Mouse (Mus musculus) neural tube, embryonic 11.5 days (tissue): ENCODE results near the gene Pecam1. TPM values are rescaled to one million over a fixed set of nuclear protein-coding genes. Genes with fewer than 3 reads are reported as not detected.
"Not testable (repeated sequence)": the region's sequence is repeated elsewhere in the genome, so short reads cannot be mapped to it uniquely, and the experiment has no call there.

Experiments
- ATAC-seq: fragments of 200-750 bp; cut with Nextera tagmentation; 2 replicates; pipeline ENCODE4 v1.8.0; 2017; ENCODE audit warnings: moderate number of reproducible peaks, mild to moderate bottlenecking, moderate TSS enrichment, moderate library complexity; ENCODE audit not compliant: insufficient read depth, low FRiP score, low TSS enrichment
- DNase-seq: peaks from one replicate; pipeline ENCODE4 v3.0.0-alpha.2; 2015; ENCODE audit warnings: low spot score
- H3K27ac ChIP-seq: fragments of 300-500 bp; sonication (generic); 2 replicates; pipeline ENCODE4 v1.5.1; 2014; ENCODE audit warnings: low read depth, mild to moderate bottlenecking, low read length
- H3K27me3 ChIP-seq: fragments of 300-500 bp; sonication (generic); 2 replicates; pipeline ENCODE4 v1.6.1; 2014; ENCODE audit warnings: mild to moderate bottlenecking, low read length, mixed read lengths; ENCODE audit not compliant: control insufficient read depth, insufficient read depth
- H3K36me3 ChIP-seq: fragments of 300-500 bp; sonication (generic); 2 replicates; pipeline ENCODE4 v1.6.1; 2014; ENCODE audit warnings: mild to moderate bottlenecking, low read length, moderate library complexity, mixed read lengths; ENCODE audit not compliant: control insufficient read depth, insufficient read depth
- H3K4me1 ChIP-seq: fragments of 300-500 bp; sonication (generic); 2 replicates; pipeline ENCODE4 v1.6.1; 2014; ENCODE audit warnings: low read length, mixed read lengths; ENCODE audit not compliant: control insufficient read depth, insufficient read depth
- H3K4me2 ChIP-seq: fragments of 300-500 bp; sonication (generic); 2 replicates; pipeline ENCODE4 v1.6.1; 2014; ENCODE audit warnings: low read depth, mild to moderate bottlenecking, moderate library complexity
- H3K4me3 ChIP-seq: fragments of 300-500 bp; sonication (generic); 2 replicates; pipeline ENCODE4 v1.5.1; 2014; ENCODE audit warnings: low read depth, low read length
- H3K9ac ChIP-seq: fragments of 300-500 bp; sonication (generic); 2 replicates; pipeline ENCODE4 v1.6.1; 2014; ENCODE audit warnings: mild to moderate bottlenecking, low read length
- H3K9me3 ChIP-seq: fragments of 300-500 bp; sonication (generic); 2 replicates; pipeline ENCODE4 v1.6.1; 2016; ENCODE audit warnings: low read length; ENCODE audit not compliant: control insufficient read depth
- WGBS: fragments of 180-500 bp; shearing (Covaris S2); extraction: QIAGEN DNeasy Blood & Tissue Kit; methylation state at CpG from one replicate; pipeline ENCODE4 v1.1.7; 2014; 5-methylcytosine and 5-hydroxymethylcytosine counted together
- polyA plus RNA-seq: library from polyadenylated mRNA; unstranded; fragments of >200 nt; fragmentation: Nextera tagmentation; extraction: Ambion mirVana; gene quantifications from 2 replicates; pipeline ENCODE4 v1.2.1, GENCODE M21; 2014

Pecam1 gene
- polyA plus RNA-seq, 1 experiment from 2014 or later: 24.9 TPM

DNA sequence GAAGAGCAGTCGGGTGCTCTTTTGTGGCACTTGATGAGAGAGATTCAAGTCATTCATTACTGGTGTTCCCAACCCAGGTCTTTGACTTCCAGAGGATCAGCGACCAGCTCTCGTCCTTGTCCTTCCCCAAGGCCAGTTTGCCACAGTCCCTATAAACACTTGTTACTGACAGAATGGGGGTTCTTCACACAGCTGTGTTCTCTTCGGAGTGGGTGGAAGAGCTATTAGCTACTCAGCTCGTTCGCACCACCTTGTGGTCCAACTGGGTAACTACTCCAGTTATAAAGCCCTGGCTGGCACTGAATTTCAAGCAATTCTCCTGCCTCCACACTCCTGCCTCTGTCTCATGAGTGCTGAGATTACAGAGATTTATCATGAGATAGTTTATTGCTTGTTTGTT, 122.7 kb downstream of the Pecam1 start:
- no peak overlapping the region for H3K27ac ChIP-seq
- no peaks in the 10 kb centered on the region for H3K36me3 ChIP-seq
- no peaks in the 10 kb centered on the region for H3K27me3 ChIP-seq
- H3K9ac ChIP-seq: no peak overlapping the region
- DNase-seq: peak; percentile 72
- H3K9me3 ChIP-seq: no peaks in the 10 kb centered on the region
- no peak overlapping the region for H3K4me3 ChIP-seq
- WGBS: 27% methylated on average over 6 of the region's 6 CpGs
- no peaks in the 10 kb centered on the region for H3K4me1 ChIP-seq
- H3K4me2 ChIP-seq: no peak overlapping the region
- ATAC-seq: no peak

DNA sequence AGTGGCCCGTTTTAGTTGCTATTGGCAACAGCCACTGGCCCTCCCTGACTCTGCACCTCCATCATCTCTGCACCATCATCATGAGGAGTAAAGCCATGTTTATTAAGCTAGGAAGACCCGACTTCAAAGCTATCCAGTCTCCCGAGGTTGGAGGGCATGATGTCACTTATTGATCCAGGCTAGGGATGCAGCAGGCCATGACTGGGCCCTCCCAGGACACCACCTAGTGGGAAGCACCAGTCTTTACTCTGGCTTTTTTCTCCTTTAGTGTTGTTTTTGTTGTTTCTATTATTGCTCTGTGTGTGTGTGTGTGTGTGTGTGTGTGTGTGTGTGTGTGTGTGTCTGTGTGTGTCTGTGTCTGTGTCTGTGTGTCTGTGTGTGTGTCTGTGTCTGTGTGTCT, 124.9 kb downstream of the Pecam1 start:
- H3K9me3 ChIP-seq: no peaks in the 10 kb centered on the region
- no peak overlapping the region for H3K4me2 ChIP-seq
- WGBS: 54% methylated on average over 3 of the region's 3 CpGs
- DNase-seq (no peak), ATAC-seq (no peak)
- H3K4me1 ChIP-seq: no peaks in the 10 kb centered on the region
- H3K9ac ChIP-seq: no peak overlapping the region
- no peaks in the 10 kb centered on the region for H3K27me3 ChIP-seq
- no peaks in the 10 kb centered on the region for H3K36me3 ChIP-seq
- H3K27ac ChIP-seq: no peak overlapping the region
- H3K4me3 ChIP-seq: no peak overlapping the region

DNA sequence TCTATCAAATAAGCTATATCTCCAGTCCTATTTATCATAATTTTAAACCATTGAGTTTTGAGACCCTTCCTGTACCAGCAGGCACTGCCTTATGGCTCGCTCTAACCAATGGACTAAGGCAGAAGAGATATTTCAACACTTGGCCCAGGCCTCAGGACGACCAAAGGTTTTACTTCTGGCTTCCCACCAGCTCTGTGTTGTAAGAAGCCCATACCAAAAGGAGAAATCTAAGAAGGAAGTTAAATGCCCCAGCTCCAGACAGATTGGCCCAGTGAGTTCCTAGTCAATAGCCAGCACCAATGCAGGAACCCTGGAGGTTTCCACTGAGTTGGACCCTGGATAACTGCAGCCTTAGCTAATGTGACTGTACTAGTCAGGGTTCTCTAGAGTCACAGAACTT, 126.8 kb downstream of the Pecam1 start:
- no peaks in the 10 kb centered on the region for H3K27me3 ChIP-seq
- H3K4me3 ChIP-seq: no peak overlapping the region
- no peak overlapping the region for H3K4me2 ChIP-seq
- H3K36me3 ChIP-seq: no peaks in the 10 kb centered on the region
- H3K27ac ChIP-seq: no peak overlapping the region
- DNase-seq (no peak), ATAC-seq (no peak)
- H3K9me3 ChIP-seq: no peaks in the 10 kb centered on the region
- H3K9ac ChIP-seq: no peak overlapping the region
- H3K4me1 ChIP-seq: no peaks in the 10 kb centered on the region
- WGBS: 86% methylated on average over 2 of the region's 2 CpGs

DNA sequence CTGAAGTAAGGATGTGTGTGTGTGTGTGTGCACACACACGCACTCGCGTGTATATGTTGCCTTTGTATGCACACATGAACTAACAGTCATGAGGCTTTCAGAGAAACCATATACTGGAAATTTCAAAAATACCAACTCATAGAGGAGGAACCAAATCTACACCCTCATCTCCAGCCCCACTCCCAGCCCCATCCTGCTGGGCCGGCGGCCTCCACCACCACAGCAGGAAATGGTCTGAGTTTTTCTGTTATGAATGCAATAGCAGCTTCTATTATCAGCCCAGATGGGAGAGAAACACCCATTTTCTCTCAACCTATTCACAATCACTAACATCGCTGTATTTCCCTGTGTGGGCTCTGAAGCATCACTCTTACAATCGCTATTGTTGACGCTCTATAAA, 128.4 kb downstream of the Pecam1 start:
- 90% methylated on average over 8 of the region's 8 CpGs for WGBS
- Histone ChIP-seq H3K9ac (no peak overlapping the region), H3K4me2 (no peak overlapping the region), H3K27ac (no peak overlapping the region), H3K27me3 (no peaks in the 10 kb centered on the region), H3K4me1 (no peaks in the 10 kb centered on the region), H3K9me3 (no peaks in the 10 kb centered on the region), H3K36me3 (no peaks in the 10 kb centered on the region), H3K4me3 (no peak overlapping the region)
- no peak for DNase-seq
- no peak for ATAC-seq

DNA sequence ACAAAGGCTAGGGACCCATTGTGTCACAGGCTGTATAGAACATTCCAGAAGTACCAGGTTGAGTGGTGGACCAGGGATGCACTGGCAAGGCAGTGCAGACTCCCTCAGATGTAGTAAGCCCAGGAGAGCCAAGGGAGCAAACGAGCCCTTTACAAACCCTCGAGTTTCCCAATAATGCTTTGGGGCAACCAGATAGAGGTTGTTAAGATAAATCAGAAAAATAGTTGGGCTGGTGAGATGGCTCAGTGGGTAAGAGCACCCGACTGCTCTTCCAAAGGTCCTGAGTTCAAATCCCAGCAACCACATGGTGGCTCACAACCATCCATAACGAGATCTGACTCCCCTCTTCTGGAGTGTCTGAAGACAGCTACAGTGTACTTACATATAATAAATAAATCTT, 131.7 kb downstream of the Pecam1 start:
- ATAC-seq, H3K9me3 ChIP-seq, H3K4me2 ChIP-seq, DNase-seq, H3K27ac ChIP-seq, H3K27me3 ChIP-seq, H3K36me3 ChIP-seq, H3K4me3 ChIP-seq, H3K4me1 ChIP-seq, H3K9ac ChIP-seq: not testable (repeated sequence)
- 82% methylated on average over 3 of the region's 4 CpGs for WGBS

DNA sequence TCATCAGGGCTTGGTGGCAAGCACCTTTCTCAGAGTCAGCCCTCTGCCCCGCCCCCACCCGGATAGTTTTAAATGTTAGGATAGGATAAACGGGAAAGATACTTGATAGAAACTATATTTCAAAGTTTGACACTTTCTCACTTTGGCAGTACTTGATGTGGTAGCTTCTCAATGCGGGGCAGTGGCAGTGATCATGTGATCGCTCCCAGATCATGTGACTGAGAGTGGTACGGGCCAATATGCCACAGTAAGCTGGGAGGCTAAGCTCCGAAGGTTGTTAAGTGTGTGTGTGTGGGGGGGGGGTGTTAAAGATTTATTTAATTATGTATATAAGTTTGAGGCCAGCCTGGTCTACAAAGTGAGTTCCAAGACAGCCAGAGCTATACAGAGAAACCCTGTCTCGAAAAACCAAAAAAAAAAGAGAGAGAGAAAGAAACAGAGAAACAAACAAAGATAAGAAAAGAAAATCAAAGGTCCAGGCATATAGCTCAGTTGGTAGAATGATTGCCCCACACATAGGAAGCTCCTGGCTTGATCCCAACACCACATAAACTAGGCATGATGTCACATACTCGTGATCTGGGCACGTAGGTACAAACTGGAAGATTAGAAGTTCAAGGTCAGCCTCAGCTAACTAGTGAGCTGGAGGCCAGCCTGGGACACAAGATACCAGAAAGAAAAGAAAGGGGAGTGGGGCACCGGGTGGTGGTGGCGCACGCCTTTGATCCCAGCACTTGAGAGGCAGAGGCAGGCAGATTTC, 132.4 kb downstream of the Pecam1 start:
- ATAC-seq: no peak
- Histone ChIP-seq H3K9ac (no peak overlapping the region), H3K9me3 (no peaks in the 10 kb centered on the region), H3K4me2 (no peak overlapping the region), H3K4me3 (no peak overlapping the region), H3K36me3 (no peaks in the 10 kb centered on the region), H3K4me1 (no peaks in the 10 kb centered on the region), H3K27ac (no peak overlapping the region), H3K27me3 (no peaks in the 10 kb centered on the region)
- DNase-seq: no peak
- WGBS: 85% methylated on average over 13 of the region's 13 CpGs

DNA sequence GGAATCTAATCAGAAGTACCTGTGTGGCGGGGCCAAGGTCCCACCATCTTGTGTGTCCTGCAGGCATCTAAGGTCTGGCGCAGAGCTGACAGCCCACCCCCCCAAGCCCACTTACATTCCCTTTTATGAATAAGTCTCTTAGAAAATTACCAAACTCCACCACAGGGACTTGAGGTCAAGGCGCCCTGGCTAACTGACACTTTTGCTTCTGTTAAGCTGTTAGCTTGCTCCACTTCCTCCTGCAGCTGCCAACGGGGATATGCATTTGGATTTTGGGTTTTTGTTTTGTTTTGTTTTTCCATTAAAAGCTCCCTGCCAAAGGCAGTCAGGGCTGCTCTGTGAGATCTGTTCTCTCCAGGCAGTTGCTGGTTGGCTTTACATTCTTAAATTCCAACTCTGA, 134.9 kb downstream of the Pecam1 start:
- H3K27ac ChIP-seq: no peak overlapping the region

DNA sequence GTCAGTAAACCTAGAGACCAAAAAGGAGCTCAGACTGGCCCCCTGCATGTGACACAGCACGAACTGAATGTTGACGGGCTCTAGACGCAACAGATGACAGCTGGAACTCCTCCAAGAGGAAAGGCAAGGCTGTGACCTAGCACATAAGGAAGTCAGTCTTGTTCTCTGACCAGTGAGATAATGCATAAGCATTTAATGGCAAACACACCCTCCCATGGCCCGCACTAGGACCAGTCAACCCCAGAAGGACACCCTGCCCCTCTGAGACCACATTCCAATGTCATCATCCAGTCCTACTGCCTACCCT, 136.1 kb downstream of the Pecam1 start:
- no peak overlapping the region for H3K4me2 ChIP-seq
- H3K36me3 ChIP-seq: no peaks in the 10 kb centered on the region
- H3K9ac ChIP-seq: no peak overlapping the region
- no peaks in the 10 kb centered on the region for H3K27me3 ChIP-seq
- no peaks in the 10 kb centered on the region for H3K9me3 ChIP-seq
- DNase-seq (no peak), ATAC-seq (no peak)
- no peak overlapping the region for H3K27ac ChIP-seq
- 83% methylated on average over 4 of the region's 4 CpGs for WGBS
- H3K4me3 ChIP-seq: no peak overlapping the region
- H3K4me1 ChIP-seq: peaks cover 2% of the 10 kb centered on the region; the same call in 1 of the 2 replicates

More for the DNA sequence above, 134.9 kb downstream of the Pecam1 start:
- no peak for DNase-seq
- H3K9me3 ChIP-seq: no peaks in the 10 kb centered on the region
- H3K9ac ChIP-seq: no peak overlapping the region
- H3K4me3 ChIP-seq: no peak overlapping the region
- no peaks in the 10 kb centered on the region for H3K36me3 ChIP-seq
- no peak overlapping the region for H3K4me2 ChIP-seq
- peaks cover 2% of the 10 kb centered on the region; the same call in 1 of the 2 replicates for H3K4me1 ChIP-seq
- no peaks in the 10 kb centered on the region for H3K27me3 ChIP-seq
- WGBS: 80% methylated on average over 4 of the region's 4 CpGs
- no peak for ATAC-seq

DNA sequence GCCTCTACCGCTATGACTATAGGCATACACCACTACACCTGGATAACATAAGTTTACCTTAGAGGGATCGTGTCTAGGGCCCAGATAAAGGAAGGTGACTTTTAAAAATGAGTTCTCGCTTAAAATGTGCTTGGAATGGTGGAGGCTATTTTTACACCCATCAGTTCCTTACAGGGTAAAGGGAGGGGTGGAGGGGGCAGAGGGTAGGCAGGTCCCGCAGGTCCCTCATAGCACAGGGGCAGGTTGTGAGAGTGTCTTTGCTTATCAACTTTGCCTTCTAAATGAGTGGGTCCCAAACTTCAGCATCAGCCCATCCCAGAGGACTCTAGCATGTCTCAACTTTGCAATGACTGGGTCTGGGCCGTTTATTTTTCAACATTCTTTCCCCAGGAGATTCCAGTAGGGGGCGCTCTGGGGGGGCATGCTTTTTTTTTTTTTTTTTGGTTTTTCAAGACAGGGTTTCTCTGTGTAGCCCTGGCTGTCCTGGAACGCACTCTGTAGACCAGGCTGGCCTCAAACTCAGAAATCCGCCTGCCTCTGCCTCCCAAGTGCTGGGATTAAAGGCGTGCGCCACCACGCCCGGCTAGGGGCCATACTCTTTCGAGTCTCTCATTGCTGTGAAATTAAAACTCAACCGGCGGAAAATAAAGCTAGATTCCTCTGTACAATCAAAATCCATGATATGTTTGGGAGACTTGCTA, 136.6 kb downstream of the Pecam1 start:
- H3K36me3 ChIP-seq: no peaks in the 10 kb centered on the region

More for the DNA sequence above, 136.6 kb downstream of the Pecam1 start:
- DNase-seq (no peak), ATAC-seq (no peak)
- Histone ChIP-seq H3K27ac (no peak overlapping the region), H3K4me3 (peak overlapping the region; percentile 97), H3K9ac (no peak overlapping the region), H3K9me3 (no peaks in the 10 kb centered on the region), H3K27me3 (no peaks in the 10 kb centered on the region), H3K4me2 (peak overlapping the region; percentile 57), H3K4me1 (peaks cover 2% of the 10 kb centered on the region; the same call in 1 of the 2 replicates)
- 58% methylated on average over 15 of the region's 15 CpGs for WGBS
